Mouse (Mus musculus) urinary bladder, postnatal 14 days (tissue): ENCODE data around the gene Calr4.

Source experiments
- DNase-seq: peaks from one replicate; pipeline ENCODE4 v3.0.0; 2021; ENCODE audit warnings: low spot score

The Calr4 gene

DNA sequence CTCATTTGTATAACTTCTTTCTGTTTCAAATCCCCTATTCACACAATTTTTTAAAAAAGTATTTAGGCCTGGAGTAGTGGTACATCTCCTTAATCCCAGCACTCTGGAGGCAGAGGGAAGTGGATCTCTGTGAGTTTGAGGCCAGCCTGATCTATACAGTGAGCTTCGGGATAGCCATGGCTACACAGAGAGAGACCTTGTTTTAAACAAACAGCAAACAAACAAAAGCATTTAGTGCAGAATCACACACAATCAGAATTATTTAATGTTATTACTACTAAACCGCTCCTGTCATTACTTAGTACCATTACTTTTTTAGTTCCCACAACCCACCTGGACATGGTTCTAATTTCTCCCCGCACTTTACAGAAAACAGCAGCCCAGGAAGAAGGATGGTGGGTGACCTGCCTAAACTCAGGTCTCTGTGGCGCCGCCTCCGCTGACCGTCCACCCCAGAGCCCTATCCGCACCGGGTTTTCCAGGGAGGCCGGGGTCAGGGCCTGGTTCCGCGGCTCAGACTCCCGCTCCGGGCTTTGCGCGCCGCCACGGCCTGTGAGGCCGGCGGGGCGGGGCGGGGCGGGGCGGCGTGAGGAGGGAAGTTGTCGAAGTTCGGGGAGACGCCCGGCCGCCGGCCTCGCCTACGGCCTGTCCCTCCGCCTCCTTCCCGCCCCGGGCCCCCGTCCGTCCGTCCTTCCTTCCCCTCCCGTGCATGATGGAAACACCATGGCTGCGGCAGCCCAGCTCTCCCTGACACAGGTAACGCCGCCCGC, 45.6 kb downstream of the Calr4 start, which contains the start of gene Eps15:
Gene Eps15, plus strand, starts transcription at position 580 of the 770 bp plus-strand sequence.
- peak; percentile 94 for DNase-seq

GRCm38 (mm10) chr4:109280459-109281160, 46.3 kb downstream of the Calr4 start:
- DNase-seq: peak; percentile 41

DNA sequence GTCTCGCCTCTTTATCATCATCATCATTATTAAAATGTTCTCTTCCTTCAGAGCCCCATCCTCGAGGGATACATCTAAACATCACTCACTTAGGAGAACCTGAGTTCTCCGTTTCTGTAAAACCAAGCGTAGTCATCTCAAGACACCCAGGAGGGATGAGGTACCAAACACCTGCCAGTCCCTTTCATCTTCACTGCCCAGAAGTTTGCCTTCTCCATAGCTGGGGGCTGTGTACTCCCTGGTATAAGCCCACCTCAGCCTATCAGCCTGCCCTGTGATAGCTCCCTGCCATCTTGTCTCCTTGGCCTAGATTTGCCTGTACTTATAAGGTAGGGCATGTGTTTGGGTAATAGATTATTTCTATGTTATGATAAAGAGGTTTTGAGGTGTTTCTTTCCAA, 46.9 kb downstream of the Calr4 start:
- DNase-seq: no peak

DNA sequence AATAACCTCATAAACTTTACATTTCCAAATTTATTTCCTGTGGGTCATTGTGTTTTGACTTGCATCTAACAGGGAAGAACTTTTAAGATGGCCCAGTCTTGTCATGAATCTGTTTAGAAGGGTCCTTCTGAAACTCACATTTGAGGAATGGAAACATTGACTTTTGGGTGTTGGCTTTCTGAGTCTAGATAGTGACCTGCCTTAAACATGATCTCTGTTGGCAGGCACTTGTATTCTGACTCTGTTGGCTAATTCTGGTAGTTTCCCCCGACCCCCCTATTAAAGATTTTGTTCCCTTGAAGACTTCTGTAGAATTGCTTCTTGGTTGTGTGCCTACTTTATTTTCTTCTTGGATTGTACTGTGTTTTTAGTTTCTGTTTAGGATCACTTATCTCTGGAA, 47.7 kb downstream of the Calr4 start:
- DNase-seq: no peak

DNA sequence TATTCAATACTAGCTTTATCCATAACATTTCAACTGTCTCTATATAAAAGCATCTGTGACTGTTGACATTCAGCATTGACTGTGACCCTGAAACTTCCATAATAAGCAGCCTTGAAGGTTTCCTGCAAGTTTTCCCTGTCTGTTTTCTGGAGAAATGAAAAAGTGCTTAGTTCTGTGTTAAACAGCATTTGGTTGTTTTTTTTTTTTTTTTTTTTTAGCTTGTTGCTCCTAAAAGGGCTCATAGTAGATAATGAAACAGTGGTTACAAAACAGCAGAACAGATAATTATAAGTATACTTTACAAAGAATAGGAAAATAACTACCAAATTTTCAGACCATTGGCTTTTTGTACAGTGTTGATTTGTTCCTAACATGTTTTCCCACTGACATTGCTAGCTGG, 60.3 kb downstream of the Calr4 start:
- DNase-seq: no peak

- no peak for DNase-seq
These were observed 62.2 kb downstream of the Calr4 start for GRCm38 (mm10) chr4:109296510-109296909.

GRCm38 (mm10) chr4:109299136-109299535, 64.9 kb downstream of the Calr4 start:
- DNase-seq: no peak
